Mouse (Mus musculus) midbrain, postnatal 0 days (tissue): Measurements from ENCODE around the gene Scd4. TPM values are rescaled to one million over a fixed set of nuclear protein-coding genes. Genes with fewer than 3 reads are reported as not detected.
"Not testable (repeated sequence)": the region's sequence is repeated elsewhere in the genome, so short reads cannot be mapped to it uniquely, and the experiment has no call there.

Experiments used
- ATAC-seq: fragments of 200-750 bp; cut with Nextera tagmentation; 2 replicates; pipeline ENCODE4 v1.8.0; 2017; ENCODE audit warnings: moderate number of reproducible peaks, mild to moderate bottlenecking, moderate TSS enrichment, moderate library complexity; ENCODE audit not compliant: low FRiP score
- DNase-seq: peaks from one replicate; pipeline ENCODE4 v3.0.0-alpha.2; 2015; ENCODE audit warnings: low spot score
- H3K27ac ChIP-seq: fragments of 300-500 bp; sonication (generic); 2 replicates; pipeline ENCODE4 v1.5.1; 2014; ENCODE audit warnings: low read depth, mild to moderate bottlenecking, low read length, mixed read lengths
- H3K27me3 ChIP-seq: fragments of 300-500 bp; sonication (generic); 2 replicates; pipeline ENCODE4 v1.6.1; 2014; ENCODE audit warnings: low read length, control low read depth, mixed read lengths; ENCODE audit not compliant: insufficient read depth
- H3K36me3 ChIP-seq: fragments of 300-500 bp; sonication (generic); 2 replicates; pipeline ENCODE4 v1.6.1; 2014; ENCODE audit warnings: low read length, control low read depth, mixed read lengths; ENCODE audit not compliant: insufficient read depth
- H3K4me1 ChIP-seq: fragments of 300-500 bp; sonication (generic); 2 replicates; pipeline ENCODE4 v1.6.1; 2014; ENCODE audit warnings: mild to moderate bottlenecking, control low read depth, antibody characterized with exemption, low read length, mixed read lengths; ENCODE audit not compliant: insufficient read depth
- H3K4me2 ChIP-seq: fragments of 300-500 bp; sonication (generic); 2 replicates; pipeline ENCODE4 v1.6.1; 2014; ENCODE audit warnings: low read depth, mild to moderate bottlenecking, low read length, mixed read lengths; ENCODE audit not compliant: poor library complexity, severe bottlenecking
- H3K4me3 ChIP-seq: fragments of 300-500 bp; sonication (generic); 2 replicates; pipeline ENCODE4 v1.5.1; 2014; ENCODE audit warnings: low read depth, mild to moderate bottlenecking, low read length, moderate library complexity
- H3K9ac ChIP-seq: fragments of 300-500 bp; sonication (generic); replicated peaks from 2 replicates; pipeline ENCODE4 v1.6.1; 2014; ENCODE audit warnings: mild to moderate bottlenecking, low read length, moderate library complexity, mixed read lengths; ENCODE audit not compliant: poor library complexity, severe bottlenecking
- H3K9me3 ChIP-seq: fragments of 300-500 bp; sonication (generic); 2 replicates; pipeline ENCODE4 v1.6.1; 2016; ENCODE audit warnings: low read length, control low read depth
- CTCF ChIP-seq: IDR thresholded peaks from 2 replicates; pipeline ENCODE4 v1.5.1; 2016; ENCODE audit warnings: antibody characterized with exemption, mild to moderate bottlenecking
- WGBS: fragments of 180-500 bp; shearing (Covaris S2); extraction: QIAGEN DNeasy Blood & Tissue Kit; methylation state at CpG from one replicate; pipeline ENCODE4 v1.1.7; 2014; 5-methylcytosine and 5-hydroxymethylcytosine counted together
- polyA plus RNA-seq: library from polyadenylated mRNA; unstranded; fragments of >200 nt; fragmentation: Nextera tagmentation; extraction: Ambion mirVana; gene quantifications from 2 replicates; pipeline ENCODE4 v1.2.1, GENCODE M21; 2015
- total RNA-seq: library from RNA; depleted of rRNA; stranded (reverse); fragments of >200 nt; gene quantifications from 2 replicates; pipeline ENCODE4 v1.2.3, GENCODE M21; 2014

Gene Scd4
- total and polyA plus RNA-seq, 2 experiments from 2014 or later, result 0.17 to 0.44 TPM

DNA sequence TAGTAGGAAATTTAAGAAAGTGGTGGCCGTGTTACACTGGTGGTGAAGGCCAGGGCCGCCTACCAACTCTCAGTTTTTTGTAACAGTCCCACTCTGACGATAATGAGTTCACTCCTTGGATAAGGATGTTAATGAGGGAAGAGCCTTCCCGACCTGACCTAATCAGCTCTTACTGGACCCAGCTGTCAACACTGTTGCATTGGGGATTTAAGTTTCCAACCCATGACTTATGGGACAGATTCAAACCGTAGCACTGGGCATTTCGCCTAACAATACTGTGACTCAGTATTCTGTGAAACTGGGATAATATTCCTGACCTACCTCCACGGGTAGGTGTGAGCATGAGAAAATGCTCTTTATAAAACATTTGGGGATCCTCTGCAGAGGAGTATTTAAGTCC lies 26.7 kb upstream of the Scd4 start:
- H3K36me3 ChIP-seq, result peaks cover 51% of the 10 kb centered on the region
- H3K27me3 ChIP-seq, result no peaks in the 10 kb centered on the region
- no peaks in the 10 kb centered on the region for H3K4me1 ChIP-seq
- H3K9ac ChIP-seq, result no peak overlapping the region
- ATAC-seq (no peak), DNase-seq (no peak)
- 70% methylated on average over 7 of the region's 7 CpGs for whole genome bisulfite sequencing
- no peak overlapping the region for H3K4me2 ChIP-seq
- no peaks in the 10 kb centered on the region for H3K9me3 ChIP-seq
- no peak for TF ChIP-seq CTCF
- no peak overlapping the region for H3K27ac ChIP-seq
- no peak overlapping the region for H3K4me3 ChIP-seq

DNA sequence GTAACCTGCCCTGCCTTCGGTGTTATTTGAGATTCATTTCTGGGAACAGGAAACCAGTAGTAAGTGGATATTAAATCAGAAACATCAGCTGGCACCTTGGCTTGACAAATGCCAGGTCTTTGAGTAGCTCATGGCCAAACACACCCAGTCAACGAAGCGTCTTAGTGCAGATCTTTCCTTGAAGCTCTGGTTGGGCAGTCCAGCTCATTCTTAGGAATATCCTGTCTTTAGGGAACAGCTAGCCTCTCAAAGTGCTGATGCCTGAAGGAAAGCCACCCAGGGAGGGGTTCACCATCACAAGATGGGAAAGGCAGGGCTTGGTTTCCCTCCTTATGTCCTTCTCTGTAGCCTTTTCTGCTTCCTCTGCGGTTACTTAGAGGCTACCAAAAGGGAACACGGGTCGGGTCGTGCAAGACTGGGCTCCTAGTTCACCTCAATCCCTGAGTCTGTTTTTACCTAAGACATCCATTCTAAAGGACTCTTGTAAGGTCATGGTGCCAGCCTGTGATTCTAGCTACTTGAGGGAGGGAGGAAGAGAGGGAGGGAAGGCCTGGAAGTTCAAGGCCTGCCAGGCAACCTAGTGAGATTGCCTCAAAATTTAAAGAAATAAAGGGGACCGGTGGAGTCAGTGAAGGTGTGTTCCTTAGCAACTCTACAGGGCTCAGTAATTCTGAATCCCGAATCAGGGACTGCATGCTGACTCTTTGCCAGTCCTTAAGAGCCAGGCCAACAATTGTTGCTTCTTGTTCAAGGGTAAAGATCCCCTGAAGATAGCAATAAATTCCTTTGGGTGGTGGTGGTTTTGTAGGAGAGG lies 25.6 kb upstream of the Scd4 start:
- peaks cover 44% of the 10 kb centered on the region for H3K36me3 ChIP-seq

DNA sequence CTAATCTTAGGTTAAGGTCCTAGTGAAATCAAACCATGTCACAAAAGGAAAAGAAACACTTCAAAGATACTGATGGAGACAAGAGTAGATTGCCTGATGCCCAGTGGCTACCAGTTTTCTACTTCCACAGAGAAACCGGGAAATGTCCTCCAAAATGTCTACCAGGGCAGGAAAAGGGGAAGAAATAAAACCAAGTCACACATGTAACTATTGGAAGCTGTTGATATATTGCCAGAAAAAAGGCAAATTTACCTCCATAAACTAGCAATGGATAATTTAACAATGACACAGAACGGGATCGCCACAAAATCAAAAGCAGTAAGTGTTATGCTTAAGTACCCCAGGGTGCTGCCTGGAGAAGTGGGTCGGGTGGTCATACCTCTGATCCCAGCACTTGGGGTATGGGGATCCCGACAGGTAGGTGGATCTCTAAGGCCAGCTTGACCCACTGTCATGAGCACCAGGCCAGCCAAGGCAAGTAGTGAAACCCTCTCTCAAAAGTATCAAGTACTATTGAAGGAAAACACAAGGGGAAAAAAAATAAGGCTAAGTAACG lies 24.9 kb upstream of the Scd4 start:
- WGBS, result 79% methylated on average over 6 of the region's 6 CpGs
- no peak for TF ChIP-seq CTCF
- no peak overlapping the region for H3K9ac ChIP-seq
- no peak overlapping the region for H3K27ac ChIP-seq
- H3K36me3 ChIP-seq, result peaks cover 38% of the 10 kb centered on the region
- H3K4me3 ChIP-seq, result no peak overlapping the region
- H3K27me3 ChIP-seq, result no peaks in the 10 kb centered on the region
- H3K9me3 ChIP-seq, result no peaks in the 10 kb centered on the region
- no peaks in the 10 kb centered on the region for H3K4me1 ChIP-seq
- no peak for DNase-seq
- no peak for ATAC-seq
- no peak overlapping the region for H3K4me2 ChIP-seq

More for the DNA sequence above, 25.6 kb upstream of the Scd4 start:
- no peak overlapping the region for H3K9ac ChIP-seq
- TF ChIP-seq CTCF, result no peak
- H3K4me1 ChIP-seq, result no peaks in the 10 kb centered on the region
- H3K9me3 ChIP-seq, result no peaks in the 10 kb centered on the region
- no peaks in the 10 kb centered on the region for H3K27me3 ChIP-seq
- no peak overlapping the region for H3K27ac ChIP-seq
- H3K4me3 ChIP-seq, result no peak overlapping the region
- ATAC-seq, result no peak
- DNase-seq, result no peak
- 82% methylated on average over 9 of the region's 9 CpGs for WGBS
- no peak overlapping the region for H3K4me2 ChIP-seq

DNA sequence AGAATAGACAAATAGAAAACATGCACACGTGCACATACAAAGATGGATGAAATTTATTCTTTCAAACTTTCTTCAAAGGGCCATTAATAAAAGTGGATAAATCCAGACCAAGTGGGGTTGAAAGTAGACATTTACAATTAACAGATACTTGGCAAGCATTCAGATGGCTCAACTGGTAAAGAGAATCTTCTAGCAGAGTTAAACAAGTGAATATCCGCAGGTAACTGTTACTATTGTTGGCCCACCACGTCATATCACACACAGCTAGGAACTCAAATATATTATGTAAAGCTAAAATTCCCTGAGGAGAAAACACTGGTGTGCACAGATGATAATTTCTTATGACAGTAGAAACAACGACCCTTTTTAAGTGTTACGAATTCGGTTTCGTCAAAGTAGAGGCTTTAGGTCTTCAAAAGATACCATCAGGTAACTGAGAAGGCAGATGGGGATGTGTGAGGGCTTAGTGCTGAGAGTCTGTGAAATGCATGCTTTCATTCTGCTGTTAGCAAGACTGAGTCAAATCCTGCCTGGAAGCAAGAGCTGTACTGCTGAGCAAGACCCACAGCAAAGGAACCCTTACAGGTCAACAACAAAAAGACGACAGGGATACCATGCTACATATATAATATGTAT lies 24.2 kb upstream of the Scd4 start:
- no peaks in the 10 kb centered on the region for H3K9me3 ChIP-seq
- no peak overlapping the region for H3K4me2 ChIP-seq
- H3K9ac ChIP-seq, result no peak overlapping the region
- ATAC-seq (no peak), DNase-seq (no peak)
- H3K36me3 ChIP-seq, result peaks cover 31% of the 10 kb centered on the region
- no peaks in the 10 kb centered on the region for H3K27me3 ChIP-seq
- no peaks in the 10 kb centered on the region for H3K4me1 ChIP-seq
- H3K27ac ChIP-seq, result no peak overlapping the region
- no peak overlapping the region for H3K4me3 ChIP-seq
- TF ChIP-seq CTCF, result no peak
- 83% methylated on average over 8 of the region's 8 CpGs for WGBS

DNA sequence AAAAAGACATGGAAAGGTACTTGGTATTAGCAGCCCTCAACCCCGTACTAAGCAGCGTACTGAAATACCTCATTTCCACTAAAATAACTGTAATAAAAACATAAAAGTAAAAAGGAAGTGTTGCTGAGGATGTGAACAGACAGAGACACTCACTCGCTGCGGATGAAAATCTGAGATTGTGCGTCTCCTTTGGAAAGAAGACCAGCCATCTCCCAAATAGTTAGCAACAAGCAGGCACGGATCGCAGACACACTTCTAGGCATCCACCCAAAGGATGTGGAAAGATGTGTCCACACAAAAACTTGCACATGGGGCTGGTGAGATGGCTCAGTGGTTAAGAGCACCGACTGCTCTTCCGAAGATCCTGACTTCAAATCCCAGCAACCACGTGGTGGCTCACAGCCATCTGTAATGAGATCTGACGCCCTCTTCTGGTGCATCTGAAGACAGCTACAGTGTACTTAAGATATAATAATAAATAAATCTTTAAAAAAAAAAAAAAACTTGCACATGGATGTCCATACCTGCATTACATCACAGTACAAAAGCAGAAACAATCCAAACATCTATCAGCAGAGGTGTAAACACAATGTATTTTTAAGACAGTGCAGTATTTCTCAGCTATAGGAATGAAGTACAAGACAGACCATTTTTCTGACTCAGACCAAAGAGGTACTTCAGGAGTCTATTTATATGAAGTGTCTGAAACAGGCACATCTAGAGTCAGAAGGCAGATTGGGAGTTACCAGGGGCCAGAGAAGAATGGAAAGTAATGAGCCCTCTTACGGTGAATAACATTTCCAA lies 23.3 kb upstream of the Scd4 start:
- no peaks in the 10 kb centered on the region for H3K9me3 ChIP-seq
- no peak overlapping the region for H3K4me3 ChIP-seq
- DNase-seq, result no peak
- H3K9ac ChIP-seq, result no peak overlapping the region
- no peak overlapping the region for H3K27ac ChIP-seq
- no peaks in the 10 kb centered on the region for H3K4me1 ChIP-seq
- H3K27me3 ChIP-seq, result no peaks in the 10 kb centered on the region
- peaks cover 24% of the 10 kb centered on the region for H3K36me3 ChIP-seq
- WGBS, result 78% methylated on average over 12 of the region's 12 CpGs
- no peak overlapping the region for H3K4me2 ChIP-seq
- no peak for ATAC-seq
- TF ChIP-seq CTCF, result peak; percentile 51

DNA sequence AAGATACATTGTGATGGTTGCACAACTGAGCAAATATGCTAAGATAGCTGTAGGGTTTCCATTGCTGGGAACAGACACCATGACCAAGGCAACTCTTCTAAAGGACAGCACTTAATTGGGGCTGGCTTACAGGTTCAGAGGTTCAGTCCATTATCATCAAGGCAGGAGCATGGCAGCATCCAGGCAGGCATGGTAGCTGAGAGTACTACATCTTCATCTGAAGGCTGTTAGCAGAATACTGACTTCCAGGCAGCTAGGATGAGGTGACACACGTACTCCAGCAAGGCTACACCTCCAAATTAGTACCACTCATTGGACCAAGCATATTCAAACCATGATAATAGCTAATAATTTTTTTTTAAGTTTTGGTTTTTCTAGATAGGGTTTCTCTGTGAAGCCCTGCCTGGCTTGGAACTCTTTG lies 22.7 kb upstream of the Scd4 start:
- not testable (repeated sequence) for ATAC-seq

More for the DNA sequence above, 22.7 kb upstream of the Scd4 start:
- not testable (repeated sequence) for H3K4me1 ChIP-seq, H3K4me2 ChIP-seq, H3K9me3 ChIP-seq, H3K27ac ChIP-seq, H3K27me3 ChIP-seq, H3K4me3 ChIP-seq, H3K9ac ChIP-seq, DNase-seq
- peaks cover 17% of the 10 kb centered on the region for H3K36me3 ChIP-seq
- 77% methylated on average over 1 of the region's 1 CpGs for WGBS
